Mouse (Mus musculus) left cerebral cortex, postnatal 25 days (tissue): ENCODE results near the gene Uvrag. TPM values are rescaled to one million over a fixed set of nuclear protein-coding genes. Genes with fewer than 3 reads are reported as not detected.

ENCODE experiments used
- DNase-seq, 2 experiments: peaks; one replicate each; pipeline ENCODE4 v3.0.0; 2022; ENCODE audit warnings: low spot score in 2 of 2, mixed read lengths in 1 of 2
- intact Hi-C: fragments of 180-260 bp; cut with DNase I; formaldehyde crosslinking; loops from one replicate; pipeline ENCODE4 v1.15.1; 2025
- total RNA-seq, 2 experiments: library from RNA; stranded (reverse); gene quantifications; 2 replicates each; pipeline ENCODE4 v1.2.3; 2021

Gene Uvrag
- total RNA-seq: 10 to 100 TPM; 50.9 to 56.3 TPM

- intact Hi-C loops: loop anchor here (5.0 kb wide), 1 partner anchor 126 kb away; the partner anchor contains the start of gene Map6
- peak; percentile 99 to 100 for DNase-seq
These were observed at the start of gene Uvrag for GRCm38 (mm10) chr7:99140984-99141918. Gene Uvrag, minus strand, starts transcription at chr7:99141141.

- intact Hi-C loops: no loop called here
- no peak for DNase-seq
These were observed 48.9 kb upstream of the Uvrag start for GRCm38 (mm10) chr7:99189885-99190284.

GRCm38 (mm10) chr7:99188630-99189029 lies 47.7 kb upstream of the Uvrag start:
- intact Hi-C loops: no loop called here

GRCm38 (mm10) chr7:99187451-99187850 lies 46.5 kb upstream of the Uvrag start:
- DNase-seq: no peak
- intact Hi-C loops: no loop called here

More at GRCm38 (mm10) chr7:99188630-99189029, 47.7 kb upstream of the Uvrag start:
- DNase-seq: no peak

GRCm38 (mm10) chr7:99185405-99185804 lies 44.5 kb upstream of the Uvrag start:
- DNase-seq: no peak
- intact Hi-C loops: no loop called here

- no peak for DNase-seq
- intact Hi-C loops: loop anchor here (5.0 kb wide), 1 partner anchor 64 kb away; no protein-coding TSS in a partner anchor
These were observed 42.8 kb upstream of the Uvrag start for GRCm38 (mm10) chr7:99183751-99184150.

- intact Hi-C loops: loop anchor here (5.0 kb wide), 1 partner anchor 65 kb away; no protein-coding TSS in a partner anchor
- peak; percentile 92 to 93 for DNase-seq
These were observed 41.7 kb upstream of the Uvrag start, which contains the start of gene Dgat2 for GRCm38 (mm10) chr7:99182432-99183172. Gene Dgat2, minus strand, starts transcription at chr7:99182719.

- intact Hi-C loops: loop anchor here (5.0 kb wide), 1 partner anchor 65 kb away; no protein-coding TSS in a partner anchor
- peak; percentile 29 to 44 for DNase-seq
These were observed 40.9 kb upstream of the Uvrag start for GRCm38 (mm10) chr7:99181619-99182431.

GRCm38 (mm10) chr7:99180162-99180561 lies 39.2 kb upstream of the Uvrag start:
- intact Hi-C loops: loop anchor here (5.0 kb wide), 1 partner anchor 67 kb away; no protein-coding TSS in a partner anchor
- no peak for DNase-seq

GRCm38 (mm10) chr7:99179271-99179670 lies 38.3 kb upstream of the Uvrag start:
- intact Hi-C loops: loop anchor here (10.0 kb wide), 1 partner anchor 276 kb away; no protein-coding TSS in a partner anchor
- DNase-seq: no peak

- intact Hi-C loops: loop anchor here (10.0 kb wide), 1 partner anchor 277 kb away; no protein-coding TSS in a partner anchor
- peak in 1 of 2 experiments; percentile 47 for DNase-seq
These were observed 36.4 kb upstream of the Uvrag start for GRCm38 (mm10) chr7:99177386-99177785.

- no peak for DNase-seq
- intact Hi-C loops: loop anchor here (10.0 kb wide), 1 partner anchor 279 kb away; no protein-coding TSS in a partner anchor
These were observed 34.7 kb upstream of the Uvrag start for GRCm38 (mm10) chr7:99175666-99176065.

GRCm38 (mm10) chr7:99175118-99175517 lies 34.2 kb upstream of the Uvrag start:
- intact Hi-C loops: loop anchor here (10.0 kb wide), 1 partner anchor 280 kb away; no protein-coding TSS in a partner anchor
- DNase-seq: no peak

GRCm38 (mm10) chr7:99174006-99174405 lies 33.1 kb upstream of the Uvrag start:
- intact Hi-C loops: loop anchor here (10.0 kb wide), 1 partner anchor 281 kb away; no protein-coding TSS in a partner anchor
- no peak for DNase-seq

- DNase-seq: no peak
- intact Hi-C loops: loop anchor here (10.0 kb wide), 1 partner anchor 282 kb away; no protein-coding TSS in a partner anchor
These were observed 32.0 kb upstream of the Uvrag start for GRCm38 (mm10) chr7:99172898-99173297.

GRCm38 (mm10) chr7:99171730-99172463 lies 31.0 kb upstream of the Uvrag start:
- no peak for DNase-seq
- intact Hi-C loops: loop anchor here (10.0 kb wide), 1 partner anchor 283 kb away; no protein-coding TSS in a partner anchor

GRCm38 (mm10) chr7:99170519-99170918 lies 29.6 kb upstream of the Uvrag start:
- intact Hi-C loops: loop anchor here (10.0 kb wide), 1 partner anchor 284 kb away; no protein-coding TSS in a partner anchor
- DNase-seq: no peak
